7 mouse cellular contexts compared by ENCODE assay signal in the genomic region with DNA sequence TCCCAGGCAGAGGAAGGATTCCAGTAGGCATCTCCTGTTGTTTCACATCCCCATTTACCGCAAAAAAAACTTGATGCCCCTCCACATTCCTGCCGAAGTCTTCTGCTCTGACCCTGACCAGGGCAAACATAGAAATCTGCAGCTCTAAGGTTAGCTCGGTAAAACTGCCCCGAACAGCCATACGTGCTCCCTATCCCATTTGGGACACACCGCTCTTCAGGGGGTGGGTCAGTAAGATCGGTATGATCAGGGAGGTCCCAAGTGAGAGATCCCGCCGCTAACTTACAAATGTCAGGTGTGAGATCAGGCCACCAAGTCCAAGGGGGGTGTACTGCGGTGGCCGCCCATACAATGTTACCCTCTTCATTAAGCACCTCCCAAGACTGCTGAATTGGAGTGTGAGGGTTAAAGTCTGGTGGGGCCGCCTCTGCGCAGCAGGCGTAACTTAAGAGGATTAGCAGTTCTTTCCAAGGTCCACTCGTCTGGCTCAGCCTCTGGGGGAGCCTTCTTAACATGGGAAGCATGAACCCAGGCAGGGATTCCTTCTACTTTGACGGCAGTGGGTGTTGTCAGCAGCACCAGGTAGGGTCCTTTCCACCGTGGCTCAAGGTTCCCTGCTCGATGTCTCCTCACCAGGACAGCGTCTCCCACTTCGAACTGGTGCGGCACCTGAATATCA.
DNase-seq lines count a peak whose midpoint lies in the region; ATAC-seq and TF ChIP-seq lines count a peak whose summit lies in the region.
"Not testable (repeated sequence)": the region's sequence is repeated elsewhere in the genome, so short reads cannot be mapped to it uniquely, and the experiment has no call there.

No protein-coding gene starts in this region.

- H3K9me3 ChIP-seq in hindbrain, embryonic 15.5 days: peaks cover 68% of the 10 kb centered on the region
- H3K9me3 ChIP-seq in kidney, postnatal 0 days (replicated peaks; ENCODE audit: low read length): peaks cover 64% of the 10 kb centered on the region
- H3K9me3 ChIP-seq in liver, embryonic 12.5 days (replicated peaks): peaks cover 69% of the 10 kb centered on the region
- peaks cover 70% of the 10 kb centered on the region for H3K9me3 ChIP-seq in midbrain, embryonic 14.5 days (ENCODE audit: control insufficient read depth, low read length)
- H3K9me3 ChIP-seq in stomach, embryonic 15.5 days: peaks cover 58% of the 10 kb centered on the region

- peaks cover 13% of the 10 kb centered on the region for H3K36me3 ChIP-seq in hindbrain, embryonic 15.5 days
- not testable (repeated sequence) for H3K36me3 ChIP-seq in kidney, postnatal 0 days (ENCODE audit: insufficient read depth, low read length); midbrain, embryonic 14.5 days (ENCODE audit: control insufficient read depth, insufficient read depth, low read length)
- peaks cover 24% of the 10 kb centered on the region; the same call in 1 of the 2 replicates for H3K36me3 ChIP-seq in liver, embryonic 12.5 days
- H3K36me3 ChIP-seq in stomach, embryonic 15.5 days: peaks cover 19% of the 10 kb centered on the region; the same call in 1 of the 2 replicates

- H3K9ac ChIP-seq in hindbrain, embryonic 15.5 days; kidney, postnatal 0 days (ENCODE audit: low read depth, low read length); liver, embryonic 12.5 days; midbrain, embryonic 14.5 days (replicated peaks; ENCODE audit: low read length); stomach, embryonic 15.5 days: not testable (repeated sequence)

- WGBS in hindbrain, embryonic 15.5 days: 68% methylated on average over 21 of the region's 21 CpGs
- whole genome bisulfite sequencing in kidney, postnatal 0 days: 78% methylated on average over 21 of the region's 21 CpGs
- 61% methylated on average over 21 of the region's 21 CpGs for WGBS in liver, embryonic 12.5 days (ENCODE audit: insufficient replicate concordance)
- WGBS in midbrain, embryonic 14.5 days: 73% methylated on average over 21 of the region's 21 CpGs
- WGBS in stomach, embryonic 15.5 days: 70% methylated on average over 21 of the region's 21 CpGs

- intact Hi-C loops in gastrocnemius, postnatal 14 days (cut with DNase I; ENCODE audit: low total_unique reads): not testable (repeated sequence)

- not testable (repeated sequence) for H3K4me2 ChIP-seq in hindbrain, embryonic 15.5 days; kidney, postnatal 0 days (ENCODE audit: low read length); liver, embryonic 12.5 days; midbrain, embryonic 14.5 days (ENCODE audit: low read length); stomach, embryonic 15.5 days

- H3K27ac ChIP-seq in hindbrain, embryonic 15.5 days (replicated peaks); kidney, postnatal 0 days; liver, embryonic 12.5 days; midbrain, embryonic 14.5 days (replicated peaks; ENCODE audit: low read depth, low read length); stomach, embryonic 15.5 days: not testable (repeated sequence)

- H3K4me1 ChIP-seq in hindbrain, embryonic 15.5 days (replicated peaks); kidney, postnatal 0 days (replicated peaks; ENCODE audit: insufficient read depth, low read length); liver, embryonic 12.5 days; midbrain, embryonic 14.5 days (ENCODE audit: control insufficient read depth, insufficient read depth, low read length); stomach, embryonic 15.5 days: not testable (repeated sequence)

- ATAC-seq in hindbrain, embryonic 15.5 days (ENCODE audit: low FRiP score, low read depth): peak; percentile 21; the same call in 1 of the 2 replicates
- ATAC-seq in kidney, postnatal 0 days (replicated peaks; ENCODE audit: low FRiP score, low read depth): 0 out of 2 replicates have a peak, but pooled peaks have one; percentile 18
- peak; percentile 35; the same call in 1 of the 2 replicates for ATAC-seq in liver, embryonic 12.5 days
- ATAC-seq in midbrain, embryonic 14.5 days (ENCODE audit: low FRiP score, low TSS enrichment): peak; percentile 12; the same call in 1 of the 2 replicates
- 0 out of 2 replicates have a peak, but pooled peaks have one; percentile 8 for ATAC-seq in stomach, embryonic 15.5 days (ENCODE audit: insufficient read depth, low FRiP score, low read depth)

- not testable (repeated sequence) for H3K4me3 ChIP-seq in hindbrain, embryonic 15.5 days; kidney, postnatal 0 days (replicated peaks; ENCODE audit: low read depth, low read length); liver, embryonic 12.5 days; midbrain, embryonic 14.5 days (replicated peaks; ENCODE audit: low read depth, low read length); stomach, embryonic 15.5 days (replicated peaks)

- not testable (repeated sequence) for H3K27me3 ChIP-seq in hindbrain, embryonic 15.5 days; kidney, postnatal 0 days (ENCODE audit: insufficient read depth, low read length); liver, embryonic 12.5 days (replicated peaks); midbrain, embryonic 14.5 days (ENCODE audit: control insufficient read depth, insufficient read depth, low read length); stomach, embryonic 15.5 days (replicated peaks)

- DNase-seq in embryo, embryonic 10 days (ENCODE audit: low spot score): peak; percentile 5
- DNase-seq in gastrocnemius, postnatal 14 days: peak; percentile 3
- peak; percentile 0 for DNase-seq in kidney, postnatal 0 days (ENCODE audit: low spot score)
- DNase-seq in midbrain, embryonic 14.5 days: peak; percentile 0

- not testable (repeated sequence) for TF ChIP-seq CTCF in kidney, postnatal 0 days (IDR thresholded peaks at IDR 0.05; ENCODE audit: low read depth)
